Mouse (Mus musculus) myocyte (in vitro differentiated cells): ENCODE data around the gene Arid1b. TPM values are rescaled to one million over a fixed set of nuclear protein-coding genes. Genes with fewer than 3 reads are reported as not detected.

Experiments
- H3K27me3 ChIP-seq: one replicate; pipeline ENCODE4 v1.6.1; 2011; ENCODE audit not compliant: control insufficient read depth, insufficient read depth, insufficient read length
- H3K36me3 ChIP-seq: one replicate; pipeline ENCODE4 v1.6.1; 2011; ENCODE audit not compliant: control insufficient read depth, insufficient read depth
- H3K4me2 ChIP-seq: one replicate; pipeline ENCODE4 v1.6.1; 2011; ENCODE audit warnings: low read depth, control low read depth
- H3K4me3 ChIP-seq: one replicate; pipeline ENCODE4 v1.5.1; 2011; ENCODE audit warnings: mild to moderate bottlenecking, control low read depth, moderate library complexity
- H3K79me2 ChIP-seq: one replicate; pipeline ENCODE4 v1.6.1; 2011; ENCODE audit not compliant: control insufficient read depth, insufficient read depth
- H3ac ChIP-seq: one replicate; pipeline ENCODE4 v1.6.1; 2011; ENCODE audit not compliant: control insufficient read depth, insufficient read length
- CEBPB ChIP-seq: IDR thresholded peaks from 2 replicates; pipeline ENCODE4 v1.6.1; 2011; ENCODE audit warnings: mild to moderate bottlenecking, moderate library complexity; ENCODE audit not compliant: poor library complexity, insufficient read depth, severe bottlenecking
- E2F4 ChIP-seq: IDR thresholded peaks from one replicate; pipeline ENCODE4 v1.6.1; 2011; ENCODE audit warnings: mild to moderate bottlenecking, control low read depth, moderate library complexity; ENCODE audit not compliant: insufficient read depth
- MAX ChIP-seq: IDR thresholded peaks from one replicate; pipeline ENCODE4 v1.6.1; 2011; ENCODE audit warnings: low read depth, mild to moderate bottlenecking, control low read depth
- MYOD1 ChIP-seq, 3 experiments: IDR thresholded peaks; one replicate each; pipeline ENCODE4 v1.6.1; 2011; ENCODE audit warnings: control low read depth in 2 of 3, low read depth in 2 of 3, mild to moderate bottlenecking in 2 of 3, moderate library complexity in 1 of 3; ENCODE audit not compliant: insufficient read length in 2 of 3, control insufficient read depth in 1 of 3
- MYOG ChIP-seq, 3 experiments: IDR thresholded peaks; one replicate each; pipeline ENCODE4 v1.6.1; 2011; ENCODE audit warnings: control low read depth in 2 of 3, low read depth in 2 of 3, mild to moderate bottlenecking in 2 of 3; ENCODE audit not compliant: insufficient read length in 2 of 3, control insufficient read depth in 1 of 3, insufficient read depth in 1 of 3
- POLR2A ChIP-seq: IDR thresholded peaks from one replicate; pipeline ENCODE4 v1.6.1; 2011; ENCODE audit warnings: low read depth, mild to moderate bottlenecking, control low read depth, moderate library complexity; ENCODE audit not compliant: insufficient read length
- POLR2AphosphoS2 ChIP-seq: IDR thresholded peaks from one replicate; pipeline ENCODE4 v1.6.1; 2011; ENCODE audit warnings: low read depth, control low read depth; ENCODE audit not compliant: insufficient read length
- REST ChIP-seq: IDR thresholded peaks from one replicate; pipeline ENCODE4 v1.6.1; 2011; ENCODE audit warnings: mild to moderate bottlenecking, control low read depth, moderate library complexity; ENCODE audit not compliant: insufficient read depth, insufficient read length
- SRF ChIP-seq: IDR thresholded peaks from one replicate; pipeline ENCODE4 v1.6.1; 2011; ENCODE audit warnings: low read depth; ENCODE audit not compliant: control insufficient read depth, insufficient read length
- TCF12 ChIP-seq: IDR thresholded peaks from one replicate; pipeline ENCODE4 v1.6.1; 2011; ENCODE audit warnings: mild to moderate bottlenecking, control low read depth; ENCODE audit not compliant: poor library complexity, insufficient read depth, severe bottlenecking
- TCF3 ChIP-seq: IDR thresholded peaks from one replicate; pipeline ENCODE4 v1.6.1; 2011; ENCODE audit warnings: low read depth, control low read depth; ENCODE audit not compliant: insufficient read length
- USF1 ChIP-seq: IDR thresholded peaks from one replicate; pipeline ENCODE4 v1.6.1; 2011; ENCODE audit warnings: low read depth, mild to moderate bottlenecking, control low read depth, moderate library complexity
- polyA plus RNA-seq: library from polyadenylated mRNA; unstranded; fragments of >200 nt; fragmentation: generic; extraction: Trizol; gene quantifications from one replicate; pipeline ENCODE4 v1.2.1, GENCODE M21; 2012; ENCODE audit warnings: missing spikeins

Gene Arid1b
- polyA plus RNA-seq, 1 experiment, result 10.9 TPM

GRCm38 (mm10) chr17:5036200-5036835 lies 42.2 kb downstream of the Arid1b start:
- H3K4me3 ChIP-seq, result no peak overlapping the region
- no peak overlapping the region for H3K4me2 ChIP-seq
- TF ChIP-seq MAX (no peak), CEBPB (no peak)
- H3K79me2 ChIP-seq, result peaks cover 71% of the 10 kb centered on the region
- H3K36me3 ChIP-seq, result no peaks in the 10 kb centered on the region
- no peaks in the 10 kb centered on the region for H3K27me3 ChIP-seq
- no peak overlapping the region for H3ac ChIP-seq

GRCm38 (mm10) chr17:5037199-5037598 lies 43.1 kb downstream of the Arid1b start:
- no peak overlapping the region for H3ac ChIP-seq
- H3K36me3 ChIP-seq, result no peaks in the 10 kb centered on the region
- H3K4me3 ChIP-seq, result no peak overlapping the region
- peaks cover 63% of the 10 kb centered on the region for H3K79me2 ChIP-seq
- TF ChIP-seq POLR2A (no peak), POLR2AphosphoS2 (no peak), TCF3 (no peak), REST (no peak), MAX (no peak)
- no peaks in the 10 kb centered on the region for H3K27me3 ChIP-seq
- no peak overlapping the region for H3K4me2 ChIP-seq

- Histone ChIP-seq H3K36me3 (no peaks in the 10 kb centered on the region), H3ac (no peak overlapping the region), H3K4me2 (no peak overlapping the region), H3K79me2 (peaks cover 49% of the 10 kb centered on the region), H3K4me3 (no peak overlapping the region), H3K27me3 (no peaks in the 10 kb centered on the region)
- TF ChIP-seq POLR2AphosphoS2, result no peak
- no peak for TF ChIP-seq E2F4
- TF ChIP-seq TCF12, result no peak
- TF ChIP-seq CEBPB, result no peak
- no peak for TF ChIP-seq SRF
- TF ChIP-seq USF1, result no peak
- no peak for TF ChIP-seq REST
- TF ChIP-seq MAX, result no peak
- TF ChIP-seq MYOG (IDR thresholded peaks at IDR 0.05; ENCODE audit: control insufficient read depth in 1 of 3, insufficient read depth in 1 of 3, insufficient read length in 2 of 3, low read depth in 2 of 3), result no peak
- no peak for TF ChIP-seq MYOD1 (IDR thresholded peaks at IDR 0.05; ENCODE audit: control insufficient read depth in 1 of 3, insufficient read length in 2 of 3, low read depth in 2 of 3)
- TF ChIP-seq TCF3, result no peak
- TF ChIP-seq POLR2A, result no peak
Measured at GRCm38 (mm10) chr17:5039826-5040225, 45.7 kb downstream of the Arid1b start.

GRCm38 (mm10) chr17:5043871-5044270 lies 49.7 kb downstream of the Arid1b start:
- Histone ChIP-seq H3K36me3 (no peaks in the 10 kb centered on the region), H3K27me3 (no peaks in the 10 kb centered on the region), H3K4me2 (no peak overlapping the region), H3ac (no peak overlapping the region), H3K79me2 (peaks cover 60% of the 10 kb centered on the region), H3K4me3 (no peak overlapping the region)
- TF ChIP-seq E2F4 (no peak), USF1 (no peak), MYOD1 (IDR thresholded peaks at IDR 0.05; ENCODE audit: control insufficient read depth in 1 of 3, insufficient read length in 2 of 3, low read depth in 2 of 3) (no peak), TCF3 (no peak), TCF12 (no peak), SRF (no peak)

- H3K4me3 ChIP-seq, result no peak overlapping the region
- TF ChIP-seq POLR2A, result no peak
- TF ChIP-seq TCF3, result no peak
- TF ChIP-seq MAX, result no peak
- no peak for TF ChIP-seq REST
- no peak for TF ChIP-seq SRF
- no peak for TF ChIP-seq MYOG (IDR thresholded peaks at IDR 0.05; ENCODE audit: control insufficient read depth in 1 of 3, insufficient read depth in 1 of 3, insufficient read length in 2 of 3, low read depth in 2 of 3)
- TF ChIP-seq POLR2AphosphoS2, result no peak
- no peak for TF ChIP-seq E2F4
- no peak for TF ChIP-seq MYOD1 (IDR thresholded peaks at IDR 0.05; ENCODE audit: control insufficient read depth in 1 of 3, insufficient read length in 2 of 3, low read depth in 2 of 3)
- TF ChIP-seq CEBPB, result no peak
- no peak for TF ChIP-seq TCF12
- TF ChIP-seq USF1, result no peak
Measured at GRCm38 (mm10) chr17:5045613-5046012, 51.5 kb downstream of the Arid1b start.

GRCm38 (mm10) chr17:5047373-5047772 lies 53.2 kb downstream of the Arid1b start:
- Histone ChIP-seq H3K27me3 (no peaks in the 10 kb centered on the region), H3ac (no peak overlapping the region), H3K4me2 (no peak overlapping the region), H3K36me3 (peaks cover 5% of the 10 kb centered on the region), H3K4me3 (no peak overlapping the region), H3K79me2 (peaks cover 78% of the 10 kb centered on the region)
- no peak for TF ChIP-seq USF1
- TF ChIP-seq TCF3, result no peak
- no peak for TF ChIP-seq POLR2AphosphoS2
- no peak for TF ChIP-seq E2F4

More at GRCm38 (mm10) chr17:5045613-5046012, 51.5 kb downstream of the Arid1b start:
- Histone ChIP-seq H3K27me3 (no peaks in the 10 kb centered on the region), H3K4me2 (no peak overlapping the region), H3K36me3 (peaks cover 5% of the 10 kb centered on the region), H3K79me2 (peaks cover 66% of the 10 kb centered on the region), H3ac (no peak overlapping the region)
